Mouse (Mus musculus) midbrain, postnatal 0 days (tissue): ENCODE results near the gene Fkbp8. TPM values are rescaled to one million over a fixed set of nuclear protein-coding genes. Genes with fewer than 3 reads are reported as not detected.
A peak's percentile ranks its signal among the peaks of the same experiment; 100 is the strongest.

Experiments
- ATAC-seq: fragments of 200-750 bp; cut with Nextera tagmentation; 2 replicates; pipeline ENCODE4 v1.8.0; 2017; ENCODE audit warnings: moderate number of reproducible peaks, mild to moderate bottlenecking, moderate TSS enrichment, moderate library complexity; ENCODE audit not compliant: low FRiP score
- DNase-seq: peaks from one replicate; pipeline ENCODE4 v3.0.0-alpha.2; 2015; ENCODE audit warnings: low spot score
- H3K27ac ChIP-seq: fragments of 300-500 bp; sonication (generic); 2 replicates; pipeline ENCODE4 v1.5.1; 2014; ENCODE audit warnings: low read depth, mild to moderate bottlenecking, low read length, mixed read lengths
- H3K27me3 ChIP-seq: fragments of 300-500 bp; sonication (generic); 2 replicates; pipeline ENCODE4 v1.6.1; 2014; ENCODE audit warnings: low read length, control low read depth, mixed read lengths; ENCODE audit not compliant: insufficient read depth
- H3K36me3 ChIP-seq: fragments of 300-500 bp; sonication (generic); 2 replicates; pipeline ENCODE4 v1.6.1; 2014; ENCODE audit warnings: low read length, control low read depth, mixed read lengths; ENCODE audit not compliant: insufficient read depth
- H3K4me1 ChIP-seq: fragments of 300-500 bp; sonication (generic); 2 replicates; pipeline ENCODE4 v1.6.1; 2014; ENCODE audit warnings: mild to moderate bottlenecking, control low read depth, antibody characterized with exemption, low read length, mixed read lengths; ENCODE audit not compliant: insufficient read depth
- H3K4me2 ChIP-seq: fragments of 300-500 bp; sonication (generic); 2 replicates; pipeline ENCODE4 v1.6.1; 2014; ENCODE audit warnings: low read depth, mild to moderate bottlenecking, low read length, mixed read lengths; ENCODE audit not compliant: poor library complexity, severe bottlenecking
- H3K4me3 ChIP-seq: fragments of 300-500 bp; sonication (generic); 2 replicates; pipeline ENCODE4 v1.5.1; 2014; ENCODE audit warnings: low read depth, mild to moderate bottlenecking, low read length, moderate library complexity
- H3K9ac ChIP-seq: fragments of 300-500 bp; sonication (generic); replicated peaks from 2 replicates; pipeline ENCODE4 v1.6.1; 2014; ENCODE audit warnings: mild to moderate bottlenecking, low read length, moderate library complexity, mixed read lengths; ENCODE audit not compliant: poor library complexity, severe bottlenecking
- H3K9me3 ChIP-seq: fragments of 300-500 bp; sonication (generic); 2 replicates; pipeline ENCODE4 v1.6.1; 2016; ENCODE audit warnings: low read length, control low read depth
- CTCF ChIP-seq: IDR thresholded peaks from 2 replicates; pipeline ENCODE4 v1.5.1; 2016; ENCODE audit warnings: antibody characterized with exemption, mild to moderate bottlenecking
- WGBS: fragments of 180-500 bp; shearing (Covaris S2); extraction: QIAGEN DNeasy Blood & Tissue Kit; methylation state at CpG from one replicate; pipeline ENCODE4 v1.1.7; 2014; 5-methylcytosine and 5-hydroxymethylcytosine counted together
- polyA plus RNA-seq: library from polyadenylated mRNA; unstranded; fragments of >200 nt; fragmentation: Nextera tagmentation; extraction: Ambion mirVana; gene quantifications from 2 replicates; pipeline ENCODE4 v1.2.1, GENCODE M21; 2015
- total RNA-seq: library from RNA; depleted of rRNA; stranded (reverse); fragments of >200 nt; gene quantifications from 2 replicates; pipeline ENCODE4 v1.2.3, GENCODE M21; 2014

The Fkbp8 gene
- total and polyA plus RNA-seq, 2 experiments from 2014 or later, result 351 to 490 TPM

DNA sequence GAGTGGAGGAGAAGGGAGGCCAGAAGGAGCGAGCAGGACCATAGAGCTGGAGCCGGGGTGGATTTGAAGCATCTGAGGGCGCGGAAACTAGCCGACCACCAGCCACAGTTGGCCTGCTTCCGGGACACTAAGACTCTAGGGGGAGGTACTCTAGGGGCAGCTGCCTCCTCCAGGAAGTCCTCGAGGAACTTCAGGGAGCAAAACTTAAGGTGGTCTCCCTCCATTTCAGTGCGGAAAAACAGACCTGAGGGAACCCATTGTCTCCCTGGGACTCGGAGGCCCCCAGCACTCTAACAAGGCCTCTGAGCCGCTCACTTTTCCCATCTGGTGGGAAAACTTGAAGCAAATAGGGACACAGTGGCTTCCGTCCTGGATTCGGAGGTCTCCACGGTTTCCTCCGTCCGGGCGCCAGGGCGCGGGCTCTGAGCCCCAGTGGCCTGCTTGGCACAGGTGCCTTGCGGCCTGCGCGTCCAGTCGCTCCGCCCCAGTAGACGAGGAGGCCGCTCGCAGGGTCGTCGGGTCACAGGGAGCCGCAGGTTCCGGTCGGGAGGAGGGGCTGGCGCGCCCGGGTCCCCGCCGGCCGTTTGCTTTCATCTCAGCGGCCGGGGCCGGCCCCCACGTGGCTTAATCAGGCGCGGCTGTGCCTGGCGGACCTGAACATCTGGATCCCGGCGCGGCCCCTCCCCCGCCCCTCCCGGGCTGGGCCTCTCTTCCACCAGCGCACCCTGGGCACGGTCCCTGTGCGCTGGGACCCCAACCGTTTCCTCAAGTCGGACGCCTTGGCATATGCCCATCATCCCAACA is 39.3 kb upstream of the Fkbp8 start:
- no peak for TF ChIP-seq CTCF
- H3K4me1 ChIP-seq, result peaks cover 18% of the 10 kb centered on the region
- H3K27me3 ChIP-seq, result peaks cover 53% of the 10 kb centered on the region
- DNase-seq (no peak), ATAC-seq (no peak)
- no peak overlapping the region for H3K27ac ChIP-seq
- no peaks in the 10 kb centered on the region for H3K9me3 ChIP-seq
- WGBS, result 3% methylated on average over 52 of the region's 55 CpGs
- H3K4me2 ChIP-seq, result peak overlapping the region; percentile 69
- H3K4me3 ChIP-seq, result peak overlapping the region; percentile 63
- peaks cover 11% of the 10 kb centered on the region; the same call in 1 of the 2 replicates for H3K36me3 ChIP-seq
- peak overlapping the region; percentile 36; the same call in 1 of the 2 replicates for H3K9ac ChIP-seq

DNA sequence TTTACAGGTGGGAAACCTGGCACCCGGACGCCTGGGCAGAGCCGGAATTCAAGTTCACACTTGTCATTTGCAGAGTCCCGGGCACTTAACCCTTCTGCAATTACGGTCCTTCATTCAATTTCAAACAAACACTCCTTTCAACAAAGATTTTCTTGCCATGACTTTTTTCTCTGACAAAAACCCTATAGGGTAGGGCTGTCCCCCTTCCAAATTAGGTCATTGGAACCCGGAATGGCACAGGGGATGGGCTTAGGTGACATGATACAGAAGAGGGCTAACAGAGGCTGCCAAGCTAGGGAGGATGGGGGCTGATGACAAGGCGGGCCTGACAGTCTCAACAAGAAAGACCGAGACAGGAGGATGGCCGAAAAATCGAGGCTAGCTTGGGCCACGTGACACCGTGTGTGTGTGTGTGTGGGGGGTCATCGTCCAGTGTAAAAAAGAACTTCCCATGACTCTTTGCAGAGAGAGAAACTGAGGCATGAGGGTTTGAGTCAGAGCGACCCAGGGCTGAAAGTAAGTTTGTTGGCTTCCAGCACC is 38.5 kb upstream of the Fkbp8 start:
- WGBS, result 2% methylated on average over 14 of the region's 14 CpGs
- peaks cover 22% of the 10 kb centered on the region for H3K4me1 ChIP-seq
- ATAC-seq, result no peak

DNA sequence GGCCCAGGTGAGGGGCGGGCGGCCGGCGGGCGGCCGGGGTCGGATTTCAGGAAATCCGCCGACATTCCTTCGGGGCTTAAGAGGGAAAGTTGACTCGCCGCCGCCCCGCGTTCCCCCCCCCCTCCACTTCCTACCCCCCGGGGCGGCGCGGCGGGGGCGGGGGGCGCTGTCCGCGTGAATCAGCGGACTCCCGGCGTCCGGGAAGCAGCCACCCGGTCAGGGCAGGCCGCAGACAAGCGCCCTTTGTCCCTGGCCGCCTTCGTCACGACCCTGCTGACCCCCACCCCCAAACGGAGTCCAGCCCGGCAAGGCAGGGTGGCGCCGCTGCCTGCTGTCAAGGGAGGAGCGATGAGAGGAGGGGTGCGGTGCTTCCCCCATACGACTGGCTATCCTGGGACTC is 37.9 kb upstream of the Fkbp8 start:
- Histone ChIP-seq H3K4me1 (peaks cover 22% of the 10 kb centered on the region), H3K4me2 (peak overlapping the region; percentile 32; the same call in 1 of the 2 replicates), H3K36me3 (peaks cover 6% of the 10 kb centered on the region; the same call in 1 of the 2 replicates), H3K27ac (no peak overlapping the region), H3K9ac (no peak overlapping the region), H3K27me3 (peaks cover 66% of the 10 kb centered on the region), H3K9me3 (no peaks in the 10 kb centered on the region), H3K4me3 (0 out of 2 replicates have a peak overlapping the region, but pooled peaks have one; percentile 14)
- ATAC-seq (no peak), DNase-seq (no peak)
- TF ChIP-seq CTCF, result no peak
- WGBS, result 0% methylated on average over 20 of the region's 41 CpGs

More for the DNA sequence above, 38.5 kb upstream of the Fkbp8 start:
- no peak overlapping the region for H3K27ac ChIP-seq
- peak overlapping the region; percentile 63; the same call in 1 of the 2 replicates for H3K4me3 ChIP-seq
- H3K9ac ChIP-seq, result no peak overlapping the region
- H3K4me2 ChIP-seq, result peak overlapping the region; percentile 69
- no peaks in the 10 kb centered on the region for H3K9me3 ChIP-seq
- no peak for TF ChIP-seq CTCF
- peaks cover 9% of the 10 kb centered on the region; the same call in 1 of the 2 replicates for H3K36me3 ChIP-seq
- DNase-seq, result no peak
- H3K27me3 ChIP-seq, result peaks cover 61% of the 10 kb centered on the region

DNA sequence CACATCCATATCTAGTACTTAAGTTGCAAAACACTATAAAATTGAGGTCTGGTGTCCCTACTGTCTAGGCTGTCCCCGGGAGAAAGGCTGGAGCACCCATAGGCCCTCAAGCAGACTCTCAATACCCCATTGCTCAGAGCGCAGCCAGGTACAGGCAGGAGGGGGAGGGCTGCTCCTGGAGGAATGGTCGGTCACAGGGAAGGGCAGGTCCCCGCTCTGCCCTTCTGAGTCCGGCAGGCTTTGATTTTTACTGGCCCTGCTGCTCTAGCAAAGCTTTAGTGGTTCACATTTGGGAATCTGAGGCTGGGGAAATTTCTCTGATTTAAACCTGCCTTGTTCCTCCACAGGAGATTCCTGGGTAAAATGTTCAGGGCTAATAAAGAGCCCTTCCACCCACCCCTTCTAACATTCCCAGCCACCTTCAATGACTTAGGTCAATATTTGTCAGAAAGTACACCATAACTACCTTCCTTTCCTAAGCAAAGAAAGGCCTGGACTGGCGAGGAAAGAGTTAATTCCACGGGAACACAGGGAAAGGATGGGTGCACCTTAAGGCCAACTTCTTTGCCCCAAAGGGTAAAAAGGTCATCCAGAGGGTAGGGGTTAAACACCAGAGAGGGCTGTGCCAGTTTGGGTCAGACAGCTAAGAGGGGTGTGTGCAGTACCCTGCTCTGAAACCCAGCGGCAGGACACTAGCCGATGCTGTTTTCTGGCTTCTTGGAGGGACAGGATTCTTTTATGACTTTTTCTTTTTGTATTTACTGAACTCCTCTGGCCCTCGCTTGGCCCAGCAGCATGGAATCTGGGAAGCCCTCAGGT is 37.3 kb upstream of the Fkbp8 start:
- peaks cover 22% of the 10 kb centered on the region for H3K4me1 ChIP-seq

DNA sequence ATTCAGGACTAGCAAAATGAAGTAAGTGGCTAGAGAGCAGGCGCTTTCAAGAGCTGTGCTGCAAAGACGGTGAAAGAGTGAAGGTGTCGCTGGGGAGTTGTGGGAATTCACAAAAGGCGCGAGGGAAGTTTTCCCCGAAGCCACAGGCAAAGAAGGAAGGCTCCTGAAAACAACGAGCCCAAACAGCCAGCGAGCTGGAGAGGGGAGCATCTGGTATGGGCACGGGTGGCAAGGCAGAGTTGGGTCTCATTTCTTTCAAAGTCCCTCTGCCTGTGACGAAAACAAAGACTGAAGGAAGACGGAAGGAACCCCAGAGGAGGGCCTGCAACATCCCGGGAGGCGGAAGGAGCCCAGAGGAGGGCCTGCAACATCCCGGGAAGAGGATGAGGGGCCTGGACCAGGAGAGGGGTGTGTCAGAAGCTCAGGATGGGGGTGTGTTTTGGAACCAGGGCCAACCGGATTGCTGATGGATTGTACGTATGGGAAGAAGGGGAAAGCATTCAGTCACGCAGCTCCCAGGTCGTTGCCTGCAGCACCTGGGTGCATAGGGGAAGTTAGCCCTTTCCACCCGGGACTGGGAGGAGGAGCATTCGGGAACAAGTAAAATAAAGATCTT is 36.5 kb upstream of the Fkbp8 start:
- no peak overlapping the region for H3K9ac ChIP-seq
- peaks cover 21% of the 10 kb centered on the region for H3K4me1 ChIP-seq
- H3K27me3 ChIP-seq, result peaks cover 77% of the 10 kb centered on the region
- no peak for TF ChIP-seq CTCF
- H3K4me2 ChIP-seq, result no peak overlapping the region
- no peaks in the 10 kb centered on the region for H3K36me3 ChIP-seq
- DNase-seq (no peak), ATAC-seq (no peak)
- WGBS, result 2% methylated on average over 20 of the region's 20 CpGs
- no peak overlapping the region for H3K4me3 ChIP-seq
- H3K27ac ChIP-seq, result no peak overlapping the region
- no peaks in the 10 kb centered on the region for H3K9me3 ChIP-seq

More for the DNA sequence above, 37.3 kb upstream of the Fkbp8 start:
- no peak for TF ChIP-seq CTCF
- Histone ChIP-seq H3K9me3 (no peaks in the 10 kb centered on the region), H3K9ac (no peak overlapping the region), H3K27ac (no peak overlapping the region), H3K4me3 (no peak overlapping the region), H3K27me3 (peaks cover 70% of the 10 kb centered on the region), H3K4me2 (no peak overlapping the region), H3K36me3 (0 out of 2 replicates have a peak, but pooled peaks cover under 1% of the 10 kb centered on the region)
- DNase-seq, result no peak
- 7% methylated on average over 10 of the region's 10 CpGs for WGBS
- ATAC-seq, result no peak
